Mouse (Mus musculus) lung, embryonic 15.5 days (tissue): ENCODE measurements around the gene Mkrn1. TPM values are rescaled to one million over a fixed set of nuclear protein-coding genes. Genes with fewer than 3 reads are reported as not detected.
A peak's percentile ranks its signal among the peaks of the same experiment; 100 is the strongest.

ENCODE experiments used
- ATAC-seq: fragments of 200-750 bp; cut with Nextera tagmentation; 2 replicates; pipeline ENCODE4 v1.8.0; 2017; ENCODE audit warnings: moderate number of reproducible peaks, borderline replicate concordance; ENCODE audit not compliant: low FRiP score, low TSS enrichment; ENCODE audit errors: extremely low read depth
- H3K27ac ChIP-seq: fragments of 300-500 bp; sonication (generic); 2 replicates; pipeline ENCODE4 v1.5.1; 2015; ENCODE audit warnings: moderate library complexity, mild to moderate bottlenecking, inconsistent platforms
- H3K27me3 ChIP-seq: fragments of 300-500 bp; sonication (generic); 2 replicates; pipeline ENCODE4 v1.6.1; 2015; ENCODE audit warnings: inconsistent platforms
- H3K36me3 ChIP-seq: fragments of 300-500 bp; sonication (generic); 2 replicates; pipeline ENCODE4 v1.6.1; 2015; ENCODE audit warnings: inconsistent platforms
- H3K4me1 ChIP-seq: fragments of 300-500 bp; sonication (generic); 2 replicates; pipeline ENCODE4 v1.6.1; 2015; ENCODE audit warnings: inconsistent platforms
- H3K4me2 ChIP-seq: fragments of 300-500 bp; sonication (generic); 2 replicates; pipeline ENCODE4 v1.6.1; 2015; ENCODE audit warnings: inconsistent platforms, mild to moderate bottlenecking, moderate library complexity
- H3K4me3 ChIP-seq: fragments of 300-500 bp; sonication (generic); 2 replicates; pipeline ENCODE4 v1.5.1; 2015; ENCODE audit warnings: mild to moderate bottlenecking, inconsistent platforms
- H3K9ac ChIP-seq: fragments of 300-500 bp; sonication (generic); 2 replicates; pipeline ENCODE4 v1.6.1; 2015; ENCODE audit warnings: inconsistent platforms
- H3K9me3 ChIP-seq: fragments of 300-500 bp; sonication (generic); 2 replicates; pipeline ENCODE4 v1.6.1; 2016; ENCODE audit warnings: inconsistent platforms
- WGBS: fragments of 180-500 bp; shearing (Covaris S2); methylation state at CpG from one replicate; pipeline ENCODE4 v1.1.7; 2015; 5-methylcytosine and 5-hydroxymethylcytosine counted together
- polyA plus RNA-seq: library from polyadenylated mRNA; unstranded; fragments of >200 nt; fragmentation: Nextera tagmentation; extraction: Ambion mirVana; gene quantifications from 2 replicates; pipeline ENCODE4 v1.2.1, GENCODE M21; 2015

Mkrn1 gene
- polyA plus RNA-seq, result 66.5 and 68.5 TPM in 2 replicates

GRCm38 (mm10) chr6:39419851-39420721 is at the start of gene Mkrn1:
TSS of gene Mkrn1 (minus strand) at chr6:39420462.
- peak within 1 kb of the TSS; percentile 67 for H3K9ac ChIP-seq
- peak within 1 kb of the TSS; percentile 89 for H3K4me2 ChIP-seq
- H3K36me3 ChIP-seq, result no peaks in the 10 kb centered on the region
- peaks cover 5% of the 10 kb centered on the region; the same call in 1 of the 2 replicates for H3K4me1 ChIP-seq
- peak within 1 kb of the TSS; percentile 71 for H3K27ac ChIP-seq
- under 1% methylated on average over 54 of the region's 82 CpGs for WGBS
- peaks cover 27% of the 10 kb centered on the region; the same call in 1 of the 2 replicates for H3K27me3 ChIP-seq
- no peaks in the 10 kb centered on the region for H3K9me3 ChIP-seq
- ATAC-seq, result peak; percentile 88
- peak within 1 kb of the TSS; percentile 100 for H3K4me3 ChIP-seq

- Histone ChIP-seq H3K4me2 (no peak overlapping the region), H3K4me3 (no peak overlapping the region), H3K27me3 (no peaks in the 10 kb centered on the region), H3K27ac (no peak overlapping the region), H3K9ac (no peak overlapping the region), H3K4me1 (peaks cover 8% of the 10 kb centered on the region), H3K36me3 (peaks cover 17% of the 10 kb centered on the region), H3K9me3 (no peaks in the 10 kb centered on the region)
- WGBS, result 82% methylated on average over 5 of the region's 5 CpGs
- ATAC-seq, result no peak
These were observed 49.2 kb upstream of the Mkrn1 start for GRCm38 (mm10) chr6:39469427-39469826.

- H3K27ac ChIP-seq, result no peak overlapping the region
- H3K4me2 ChIP-seq, result no peak overlapping the region
- H3K9ac ChIP-seq, result no peak overlapping the region
- no peaks in the 10 kb centered on the region for H3K4me1 ChIP-seq
- no peaks in the 10 kb centered on the region for H3K9me3 ChIP-seq
- H3K36me3 ChIP-seq, result peaks cover 16% of the 10 kb centered on the region
- 47% methylated on average over 16 of the region's 16 CpGs for WGBS
- no peaks in the 10 kb centered on the region for H3K27me3 ChIP-seq
- ATAC-seq, result 0 out of 2 replicates have a peak, but pooled peaks have one; percentile 70
- no peak overlapping the region for H3K4me3 ChIP-seq
These were observed 42.6 kb upstream of the Mkrn1 start for GRCm38 (mm10) chr6:39462621-39463538.

- no peaks in the 10 kb centered on the region for H3K4me1 ChIP-seq
- ATAC-seq, result no peak
- H3K4me3 ChIP-seq, result no peak overlapping the region
- no peaks in the 10 kb centered on the region for H3K27me3 ChIP-seq
- H3K36me3 ChIP-seq, result peaks cover 14% of the 10 kb centered on the region
- no peak overlapping the region for H3K4me2 ChIP-seq
- no peaks in the 10 kb centered on the region for H3K9me3 ChIP-seq
- WGBS, result 98% methylated on average over 11 of the region's 11 CpGs
- H3K9ac ChIP-seq, result no peak overlapping the region
- H3K27ac ChIP-seq, result no peak overlapping the region
These were observed 39.8 kb upstream of the Mkrn1 start for GRCm38 (mm10) chr6:39460040-39460439.

- H3K9ac ChIP-seq, result no peak overlapping the region
- no peak overlapping the region for H3K27ac ChIP-seq
- 78% methylated on average over 8 of the region's 8 CpGs for WGBS
- ATAC-seq, result no peak
- no peaks in the 10 kb centered on the region for H3K27me3 ChIP-seq
- H3K4me1 ChIP-seq, result no peaks in the 10 kb centered on the region
- no peak overlapping the region for H3K4me2 ChIP-seq
- H3K36me3 ChIP-seq, result peaks cover 6% of the 10 kb centered on the region
- H3K4me3 ChIP-seq, result no peak overlapping the region
- no peaks in the 10 kb centered on the region for H3K9me3 ChIP-seq
These were observed 35.3 kb upstream of the Mkrn1 start for GRCm38 (mm10) chr6:39455339-39456160.

- Histone ChIP-seq H3K36me3 (no peaks in the 10 kb centered on the region), H3K4me3 (no peak overlapping the region), H3K9ac (no peak overlapping the region), H3K27ac (no peak overlapping the region), H3K4me1 (no peaks in the 10 kb centered on the region), H3K9me3 (no peaks in the 10 kb centered on the region), H3K27me3 (no peaks in the 10 kb centered on the region), H3K4me2 (no peak overlapping the region)
- 63% methylated on average over 2 of the region's 2 CpGs for WGBS
- ATAC-seq, result no peak
These were observed 34.4 kb upstream of the Mkrn1 start for GRCm38 (mm10) chr6:39454616-39455015.

- Histone ChIP-seq H3K4me3 (no peak overlapping the region), H3K9me3 (no peaks in the 10 kb centered on the region), H3K27ac (no peak overlapping the region), H3K4me1 (no peaks in the 10 kb centered on the region), H3K9ac (no peak overlapping the region), H3K36me3 (no peaks in the 10 kb centered on the region), H3K27me3 (no peaks in the 10 kb centered on the region), H3K4me2 (no peak overlapping the region)
- ATAC-seq, result no peak
- WGBS, result 94% methylated on average over 4 of the region's 4 CpGs
These were observed 33.3 kb upstream of the Mkrn1 start for GRCm38 (mm10) chr6:39453564-39453963.

- Histone ChIP-seq H3K9ac (no peak overlapping the region), H3K27me3 (no peaks in the 10 kb centered on the region), H3K36me3 (no peaks in the 10 kb centered on the region), H3K4me2 (no peak overlapping the region), H3K27ac (no peak overlapping the region), H3K4me3 (no peak overlapping the region), H3K9me3 (no peaks in the 10 kb centered on the region), H3K4me1 (no peaks in the 10 kb centered on the region)
- no peak for ATAC-seq
- whole genome bisulfite sequencing, result 67% methylated on average over 3 of the region's 3 CpGs
These were observed 30.8 kb upstream of the Mkrn1 start for GRCm38 (mm10) chr6:39451033-39451432.

GRCm38 (mm10) chr6:39450580-39450979 is 30.3 kb upstream of the Mkrn1 start:
- no peak for ATAC-seq
- Histone ChIP-seq H3K9me3 (no peaks in the 10 kb centered on the region), H3K9ac (no peak overlapping the region), H3K27me3 (no peaks in the 10 kb centered on the region), H3K27ac (no peak overlapping the region), H3K4me3 (no peak overlapping the region), H3K4me1 (no peaks in the 10 kb centered on the region), H3K36me3 (no peaks in the 10 kb centered on the region), H3K4me2 (no peak overlapping the region)
- 79% methylated on average over 4 of the region's 4 CpGs for WGBS

- Histone ChIP-seq H3K4me1 (no peaks in the 10 kb centered on the region), H3K4me3 (no peak overlapping the region), H3K27ac (no peak overlapping the region), H3K9ac (no peak overlapping the region), H3K27me3 (no peaks in the 10 kb centered on the region), H3K9me3 (no peaks in the 10 kb centered on the region), H3K36me3 (no peaks in the 10 kb centered on the region), H3K4me2 (no peak overlapping the region)
- WGBS, result 53% methylated on average over 4 of the region's 4 CpGs
- ATAC-seq, result no peak
These were observed 27.3 kb upstream of the Mkrn1 start for GRCm38 (mm10) chr6:39447429-39448185.
